Mouse (Mus musculus) testis, postnatal 14 days (tissue): ENCODE measurements around the gene Sox4.

Source experiments
- DNase-seq: peaks from one replicate; pipeline ENCODE4 v3.0.0; 2021; ENCODE audit warnings: low spot score

The Sox4 gene

GRCm38 (mm10) chr13:28947740-28948441 lies 5.6 kb downstream of the Sox4 start:
- no peak for DNase-seq

GRCm38 (mm10) chr13:28946565-28947135 lies 6.9 kb downstream of the Sox4 start:
- DNase-seq: no peak

- no peak for DNase-seq
These were observed 7.8 kb downstream of the Sox4 start for GRCm38 (mm10) chr13:28945681-28946080.

- no peak for DNase-seq
These were observed 10.6 kb downstream of the Sox4 start for GRCm38 (mm10) chr13:28942926-28943325.

GRCm38 (mm10) chr13:28941983-28942630 lies 11.4 kb downstream of the Sox4 start:
- peak; percentile 70 for DNase-seq

GRCm38 (mm10) chr13:28933375-28933774 lies 20.1 kb downstream of the Sox4 start:
- DNase-seq: no peak

- DNase-seq: no peak
These were observed 21.7 kb downstream of the Sox4 start for GRCm38 (mm10) chr13:28931776-28932175.

- no peak for DNase-seq
These were observed 22.2 kb downstream of the Sox4 start for GRCm38 (mm10) chr13:28931266-28931665.

- peak; percentile 29 for DNase-seq
These were observed 23.1 kb downstream of the Sox4 start for GRCm38 (mm10) chr13:28930364-28930763.

- DNase-seq: peak; percentile 62
These were observed 23.6 kb downstream of the Sox4 start for GRCm38 (mm10) chr13:28929936-28930335.

GRCm38 (mm10) chr13:28923136-28923535 lies 30.4 kb downstream of the Sox4 start:
- no peak for DNase-seq

GRCm38 (mm10) chr13:28917379-28918250 lies 35.9 kb downstream of the Sox4 start:
- DNase-seq: no peak

- DNase-seq: no peak
These were observed 39.9 kb downstream of the Sox4 start for GRCm38 (mm10) chr13:28913656-28914055.

- DNase-seq: no peak
These were observed 46.5 kb downstream of the Sox4 start for GRCm38 (mm10) chr13:28906981-28907380.
